Comparison of ENCODE assay signal across 1 mouse cellular context in genomic region chr7:25710519-25711130, GRCm38 (mm10).
A peak's percentile ranks its signal among the peaks of the same experiment; 100 is the strongest.
TF ChIP-seq lines count a peak whose summit lies in the region.

No protein-coding gene starts in this region.

TF ChIP-seq in MEL, 35 proteins besides CTCF, POLR2A, EP300 and RAD21:
- no peak for TF ChIP-seq UBTF (IDR thresholded peaks at IDR 0.05; ENCODE audit: borderline replicate concordance, insufficient read depth, low read depth, low read length)
- TF ChIP-seq POLR2AphosphoS5 (IDR thresholded peaks at IDR 0.05; ENCODE audit: borderline replicate concordance, low read depth, low read length), result 0 out of 2 replicates have a peak, but pooled peaks have one; percentile 35
